Mouse (Mus musculus) adrenal gland, adult 2 months (tissue): ENCODE data around the gene Olfr832. TPM values are rescaled to one million over a fixed set of nuclear protein-coding genes. Genes with fewer than 3 reads are reported as not detected.
"Not testable (repeated sequence)": the region's sequence is repeated elsewhere in the genome, so short reads cannot be mapped to it uniquely, and the experiment has no call there.

ENCODE experiments used
- DNase-seq: peaks from one replicate; pipeline ENCODE4 v3.0.0; 2021
- long read RNA-seq: library from polyadenylated mRNA; stranded (forward); transcript quantifications from one replicate; pipeline ENCODE4 v2.0.0, GENCODE M21; 2021
- polyA plus RNA-seq: library from polyadenylated mRNA; depleted of rRNA; stranded (reverse); fragments of >200 nt; gene quantifications from 2 replicates; pipeline ENCODE4 v1.2.3, GENCODE M21; 2012; rRNA removed
- total RNA-seq, 2 experiments: library from RNA; stranded (reverse); gene quantifications; 2 replicates each; pipeline ENCODE4 v1.2.3; 2021

Olfr832 gene
- not detected for total RNA-seq
- polyA plus RNA-seq: not detected in 2 replicates
- long read RNA-seq: 0 reads

DNA sequence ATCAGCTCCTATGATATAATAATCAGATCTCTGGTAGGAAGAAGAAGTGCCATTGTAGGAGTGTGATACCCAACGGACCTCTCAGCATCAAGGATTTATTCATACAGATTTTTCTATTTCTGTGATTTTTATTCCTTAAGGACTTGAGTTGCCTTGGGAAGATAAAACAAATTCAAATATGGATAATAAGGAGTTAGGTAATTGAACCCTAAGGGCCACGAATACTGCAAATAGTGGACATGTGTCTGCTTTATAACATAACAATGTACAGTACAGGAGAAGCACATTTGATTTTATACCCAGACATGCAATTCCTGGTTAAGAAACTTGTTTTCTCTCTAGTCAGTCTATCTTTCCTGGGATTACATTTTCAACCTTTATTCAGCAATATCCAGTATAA, at the start of gene Olfr832:
Gene Olfr832 (plus strand): TSS at position 301 of the 400 bp plus-strand sequence.
- not testable (repeated sequence) for DNase-seq

- not testable (repeated sequence) for DNase-seq
These were observed 29.2 kb upstream of the Olfr832 start for GRCm38 (mm10) chr9:18907699-18908098.

GRCm38 (mm10) chr9:18927921-18928320, 9.0 kb upstream of the Olfr832 start:
- not testable (repeated sequence) for DNase-seq

DNA sequence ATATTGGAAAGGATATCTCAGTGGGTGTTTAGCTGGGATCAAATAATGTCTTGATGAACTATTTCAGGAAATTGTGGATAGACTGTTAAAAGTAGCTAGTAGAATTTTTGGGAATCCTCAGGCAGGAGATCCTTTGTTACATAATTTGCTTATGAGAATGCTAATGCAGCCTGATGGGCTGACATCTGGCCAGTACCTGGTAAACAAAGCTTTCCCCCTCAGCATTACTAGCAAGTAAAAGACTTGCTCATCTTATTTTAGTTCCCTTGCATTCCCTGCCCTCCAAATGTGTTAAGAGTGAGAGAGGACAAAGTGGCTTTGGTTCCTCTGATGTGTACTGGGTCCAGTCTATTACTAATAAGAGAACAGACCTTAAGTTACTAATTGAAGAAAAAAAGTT, 25.1 kb downstream of the Olfr832 start:
- DNase-seq: no peak

GRCm38 (mm10) chr9:18987690-18988089, 50.8 kb downstream of the Olfr832 start, which contains the start of gene Olfr834:
Gene Olfr834, plus strand, starts transcription at chr9:18987990.
- DNase-seq: no peak

Other genes starting within 250 kb of the Olfr832 start
- not detected for gene Olfr24, start 173.1 kb upstream of the Olfr832 start, total RNA-seq
- gene Olfr24, start 173.1 kb upstream of the Olfr832 start, polyA plus RNA-seq: not detected in 2 replicates
- gene Olfr828, start 117.6 kb upstream of the Olfr832 start, total RNA-seq: not detected
- gene Olfr828, start 117.6 kb upstream of the Olfr832 start, polyA plus RNA-seq: not detected in 2 replicates
- gene Olfr829, start 82.2 kb upstream of the Olfr832 start, total RNA-seq: not detected
- gene Olfr829, start 82.2 kb upstream of the Olfr832 start, polyA plus RNA-seq: not detected in 2 replicates
- gene Olfr830, start 62.4 kb upstream of the Olfr832 start, total RNA-seq: not detected
- gene Olfr830, start 62.4 kb upstream of the Olfr832 start, polyA plus RNA-seq: not detected in 2 replicates
- not detected for gene Olfr834, start 50.9 kb downstream of the Olfr832 start, total RNA-seq
- gene Olfr834, start 50.9 kb downstream of the Olfr832 start, polyA plus RNA-seq: not detected in 2 replicates
- not detected for gene Olfr835, start 95.6 kb downstream of the Olfr832 start, total RNA-seq
- not detected in 2 replicates for gene Olfr835, start 95.6 kb downstream of the Olfr832 start, polyA plus RNA-seq
- gene Olfr836, start 183.3 kb downstream of the Olfr832 start, total RNA-seq: not detected
- not detected in 2 replicates for gene Olfr836, start 183.3 kb downstream of the Olfr832 start, polyA plus RNA-seq
- not detected for gene Olfr837, start 199.2 kb downstream of the Olfr832 start, total RNA-seq
- gene Olfr837, start 199.2 kb downstream of the Olfr832 start, polyA plus RNA-seq: not detected in 2 replicates
- gene Olfr839-ps1, start 240.2 kb downstream of the Olfr832 start, total RNA-seq: not detected
- not detected in 2 replicates for gene Olfr839-ps1, start 240.2 kb downstream of the Olfr832 start, polyA plus RNA-seq